Mouse (Mus musculus): ENCODE data around the gene Exosc5.

The Exosc5 gene

GRCm38 (mm10) chr7:25707581-25708292, 48.8 kb downstream of the Exosc5 start:
- no peak for DNase-seq

GRCm38 (mm10) chr7:25709961-25710360, 51.0 kb downstream of the Exosc5 start:
- no peak for DNase-seq

DNA sequence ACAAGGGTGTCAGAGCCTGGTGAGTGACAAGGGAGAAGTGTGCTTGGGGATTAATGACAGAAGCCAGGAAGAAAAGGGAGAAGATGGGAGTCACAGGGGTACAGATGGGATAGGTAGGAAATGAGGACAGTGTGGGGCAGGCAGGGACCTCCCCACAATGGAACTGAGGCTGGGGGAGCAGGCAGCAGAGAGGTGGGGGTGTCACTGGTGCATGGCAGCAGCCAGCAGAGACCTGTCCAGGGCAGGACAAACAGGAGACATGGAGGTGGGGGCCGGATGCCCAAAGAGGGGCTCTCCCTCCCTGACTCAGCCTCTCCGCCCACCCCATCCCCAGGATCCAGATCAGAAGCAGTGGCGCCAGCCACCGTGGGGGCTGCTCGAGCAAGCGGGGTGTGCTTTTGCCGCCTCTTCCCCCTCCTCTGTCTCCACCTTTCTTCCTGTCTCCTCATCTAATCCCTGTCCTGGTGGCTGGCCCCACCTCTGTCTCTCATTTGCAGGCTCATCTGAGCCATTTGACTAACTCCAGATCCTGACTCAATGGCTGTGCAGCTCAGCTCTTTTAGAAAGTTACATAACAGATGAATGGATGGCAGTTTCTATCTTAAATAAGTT, 51.7 kb downstream of the Exosc5 start:
- DNase-seq, result no peak

GRCm38 (mm10) chr7:25711165-25711564, 52.2 kb downstream of the Exosc5 start:
- no peak for DNase-seq

GRCm38 (mm10) chr7:25711731-25712197, 52.8 kb downstream of the Exosc5 start:
- DNase-seq, result peak; percentile 64 to 67

DNA sequence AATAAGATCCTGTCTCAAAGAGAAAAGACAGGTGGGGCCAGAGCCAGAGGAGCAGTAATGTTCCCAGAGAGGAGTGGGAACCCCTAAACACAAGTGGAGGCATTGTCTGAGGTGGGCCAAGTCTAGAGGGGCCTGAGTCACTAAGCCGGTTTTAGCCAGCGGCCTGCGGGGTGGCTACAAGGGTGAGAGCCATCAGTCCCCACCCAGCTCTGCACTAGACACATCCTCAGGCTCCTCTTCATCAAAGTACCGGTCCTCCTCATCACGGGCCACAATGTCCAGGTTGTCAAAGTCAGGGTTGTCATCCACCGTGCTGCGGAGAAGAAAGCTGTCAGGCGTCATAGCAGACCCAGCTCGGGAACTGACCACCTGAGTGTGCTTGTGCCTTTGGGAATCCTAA, 53.8 kb downstream of the Exosc5 start:
- no peak for DNase-seq

- no peak for DNase-seq
Observed at GRCm38 (mm10) chr7:25714581-25714980, 55.6 kb downstream of the Exosc5 start.

GRCm38 (mm10) chr7:25715731-25716271, 56.8 kb downstream of the Exosc5 start:
- no peak for DNase-seq

- no peak for DNase-seq
Observed at GRCm38 (mm10) chr7:25717478-25717877, 58.5 kb downstream of the Exosc5 start.

- DNase-seq, result peak; percentile 94 to 95
Observed at GRCm38 (mm10) chr7:25718788-25719417, 59.9 kb downstream of the Exosc5 start, which contains the start of gene Ccdc97. Ccdc97 (minus strand) TSS chr7:25719088.

DNA sequence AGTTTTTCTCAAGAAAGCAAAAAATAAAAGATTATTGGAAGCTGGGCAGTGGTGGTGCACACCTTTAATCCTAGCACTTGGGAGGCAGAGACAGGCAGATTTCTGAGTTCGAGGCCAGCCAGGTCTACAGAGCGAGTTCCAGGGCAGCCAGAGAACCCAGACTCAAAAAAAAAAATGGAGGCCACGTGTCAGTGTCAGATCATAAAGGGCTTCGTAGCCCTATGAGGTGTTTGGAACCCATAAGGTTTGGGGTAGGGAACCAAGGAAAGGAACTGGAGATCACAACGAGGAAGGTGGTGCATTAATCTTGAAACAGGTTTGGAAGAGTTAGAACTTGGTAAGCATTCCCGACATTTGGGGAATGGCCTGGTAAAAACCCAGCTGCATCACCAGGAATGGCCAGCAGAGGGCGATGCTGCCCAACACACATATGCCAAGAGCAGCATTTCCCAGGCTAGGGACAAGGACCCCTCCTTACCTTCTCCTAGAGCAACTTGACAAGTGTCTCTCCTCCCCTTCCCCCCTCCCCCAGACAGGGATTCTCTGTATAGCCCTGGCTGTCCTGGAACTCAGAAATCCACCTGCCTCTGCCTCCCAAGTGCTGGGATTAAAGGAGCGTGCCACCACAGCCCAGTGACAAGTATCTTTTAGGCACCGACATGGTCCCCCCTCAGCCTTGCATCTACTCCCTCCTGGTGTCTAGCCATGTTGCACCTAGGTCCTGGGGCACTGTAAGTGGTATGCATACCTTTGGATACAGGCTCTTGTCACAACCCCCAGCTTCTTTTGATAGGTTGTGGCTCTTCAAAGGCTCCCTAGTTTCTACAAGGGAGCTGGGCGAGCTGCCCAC, 61.0 kb downstream of the Exosc5 start:
- peak; percentile 65 to 82 for DNase-seq

DNA sequence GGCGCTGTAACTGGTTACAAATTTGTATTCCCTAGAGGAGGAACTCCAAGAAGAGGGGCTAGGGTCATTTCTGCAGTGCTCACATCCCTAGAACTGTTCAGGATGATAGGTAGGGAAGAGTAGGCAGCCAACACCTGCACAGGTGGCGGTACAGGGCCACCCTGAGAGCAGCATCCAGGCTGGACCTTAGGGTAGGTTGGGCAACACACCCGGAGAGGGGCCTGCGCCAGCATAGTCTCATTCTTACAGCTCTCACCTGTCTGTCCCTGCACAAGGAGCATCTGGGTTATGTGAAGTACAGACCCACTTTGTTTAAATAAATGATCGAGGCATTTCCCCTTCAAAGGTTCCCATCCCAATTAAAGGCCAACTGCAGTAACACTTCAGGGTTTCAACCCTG, 61.8 kb downstream of the Exosc5 start:
- DNase-seq, result no peak
